Mouse (Mus musculus) limb, embryonic 14.5 days (tissue): ENCODE results near the gene Smg6. TPM values are rescaled to one million over a fixed set of nuclear protein-coding genes. Genes with fewer than 3 reads are reported as not detected.

Experiments
- ATAC-seq: fragments of 200-750 bp; cut with Nextera tagmentation; 2 replicates; pipeline ENCODE4 v1.8.0; 2017; ENCODE audit warnings: low read depth, moderate number of reproducible peaks, moderate TSS enrichment; ENCODE audit not compliant: low FRiP score
- DNase-seq: peaks from one replicate; pipeline ENCODE4 v3.0.0-alpha.2; 2015; ENCODE audit warnings: low spot score
- H3K27ac ChIP-seq: fragments of 300-500 bp; sonication (generic); replicated peaks from 2 replicates; pipeline ENCODE4 v1.5.1; 2014; ENCODE audit warnings: low read depth, mild to moderate bottlenecking, low read length, moderate library complexity, mixed read lengths
- H3K27me3 ChIP-seq: fragments of 300-500 bp; sonication (generic); 2 replicates; pipeline ENCODE4 v1.6.1; 2014; ENCODE audit warnings: low read length, mixed read lengths; ENCODE audit not compliant: control insufficient read depth, insufficient read depth
- H3K36me3 ChIP-seq: fragments of 300-500 bp; sonication (generic); 2 replicates; pipeline ENCODE4 v1.6.1; 2014; ENCODE audit warnings: mild to moderate bottlenecking, low read length, moderate library complexity, mixed read lengths; ENCODE audit not compliant: control insufficient read depth, insufficient read depth
- H3K4me1 ChIP-seq: fragments of 300-500 bp; sonication (generic); 2 replicates; pipeline ENCODE4 v1.6.1; 2014; ENCODE audit warnings: antibody characterized with exemption, low read length, mixed read lengths; ENCODE audit not compliant: control insufficient read depth, insufficient read depth
- H3K4me2 ChIP-seq: fragments of 300-500 bp; sonication (generic); replicated peaks from 2 replicates; pipeline ENCODE4 v1.6.1; 2014; ENCODE audit warnings: low read depth, mild to moderate bottlenecking, low read length, moderate library complexity; ENCODE audit not compliant: severe bottlenecking
- H3K4me3 ChIP-seq: fragments of 300-500 bp; sonication (generic); replicated peaks from 2 replicates; pipeline ENCODE4 v1.5.1; 2014; ENCODE audit warnings: low read length
- H3K9ac ChIP-seq: fragments of 300-500 bp; sonication (generic); 2 replicates; pipeline ENCODE4 v1.6.1; 2014; ENCODE audit warnings: mild to moderate bottlenecking, low read depth, low read length, moderate library complexity; ENCODE audit not compliant: severe bottlenecking
- H3K9me3 ChIP-seq: fragments of 300-500 bp; sonication (generic); 2 replicates; pipeline ENCODE4 v1.6.1; 2016; ENCODE audit warnings: low read length; ENCODE audit not compliant: control insufficient read depth
- POLR2A ChIP-seq: fragments of 200-500 bp; IDR thresholded peaks from 2 replicates; pipeline ENCODE4 v1.8.0; 2012; ENCODE audit warnings: inconsistent platforms, mild to moderate bottlenecking, moderate library complexity, borderline replicate concordance; ENCODE audit not compliant: insufficient read depth, insufficient read length; ENCODE audit errors: extremely low read depth
- WGBS: fragments of 180-500 bp; shearing (Covaris S2); extraction: QIAGEN DNeasy Blood & Tissue Kit; methylation state at CpG from one replicate; pipeline ENCODE4 v1.1.7; 2014; 5-methylcytosine and 5-hydroxymethylcytosine counted together
- polyA plus RNA-seq, 2 experiments: library from polyadenylated mRNA; depleted of rRNA in 1 of 2; stranded (reverse) in 1 of 2; unstranded in 1 of 2; fragments of >200 nt; fragmentation: Nextera tagmentation in 1 of 2; extraction: Ambion mirVana in 1 of 2; gene quantifications; 2 replicates each; pipeline versions ENCODE4 v1.2.1 to v1.2.3; 2012 to 2014

The Smg6 gene
- polyA plus RNA-seq, 2 experiments = 16.0 to 36.5 TPM

- ATAC-seq (no peak), DNase-seq (no peak)
- no peak for TF ChIP-seq POLR2A
- H3K4me1 ChIP-seq = 0 out of 2 replicates have a peak, but pooled peaks cover 11% of the 10 kb centered on the region
- no peak overlapping the region for H3K4me2 ChIP-seq
- no peaks in the 10 kb centered on the region for H3K9me3 ChIP-seq
- 0 out of 2 replicates have a peak, but pooled peaks cover 9% of the 10 kb centered on the region for H3K36me3 ChIP-seq
- H3K27ac ChIP-seq = no peak overlapping the region; the same call in 1 of the 2 replicates
- no peak overlapping the region for H3K9ac ChIP-seq
- WGBS = 79% methylated on average over 2 of the region's 2 CpGs
- H3K4me3 ChIP-seq = no peak overlapping the region
- no peaks in the 10 kb centered on the region for H3K27me3 ChIP-seq
Measured at GRCm38 (mm10) chr11:74959501-74959900, 33.9 kb downstream of the Smg6 start.

GRCm38 (mm10) chr11:74960031-74960551 is 34.5 kb downstream of the Smg6 start:
- no peak overlapping the region for H3K9ac ChIP-seq
- H3K36me3 ChIP-seq = 0 out of 2 replicates have a peak, but pooled peaks cover 9% of the 10 kb centered on the region
- H3K4me3 ChIP-seq = no peak overlapping the region
- no peak overlapping the region for H3K4me2 ChIP-seq
- DNase-seq = no peak
- ATAC-seq = no peak
- H3K4me1 ChIP-seq = 0 out of 2 replicates have a peak, but pooled peaks cover 11% of the 10 kb centered on the region
- no peaks in the 10 kb centered on the region for H3K9me3 ChIP-seq
- H3K27me3 ChIP-seq = no peaks in the 10 kb centered on the region
- 94% methylated on average over 9 of the region's 9 CpGs for WGBS
- no peak for TF ChIP-seq POLR2A
- no peak overlapping the region; the same call in 1 of the 2 replicates for H3K27ac ChIP-seq

GRCm38 (mm10) chr11:74961953-74962352 is 36.3 kb downstream of the Smg6 start:
- Histone ChIP-seq H3K27me3 (no peaks in the 10 kb centered on the region), H3K4me2 (no peak overlapping the region), H3K4me1 (0 out of 2 replicates have a peak, but pooled peaks cover 11% of the 10 kb centered on the region), H3K4me3 (no peak overlapping the region), H3K27ac (no peak overlapping the region), H3K9me3 (no peaks in the 10 kb centered on the region), H3K36me3 (peaks cover 10% of the 10 kb centered on the region), H3K9ac (no peak overlapping the region)
- ATAC-seq (no peak), DNase-seq (no peak)
- no peak for TF ChIP-seq POLR2A

DNA sequence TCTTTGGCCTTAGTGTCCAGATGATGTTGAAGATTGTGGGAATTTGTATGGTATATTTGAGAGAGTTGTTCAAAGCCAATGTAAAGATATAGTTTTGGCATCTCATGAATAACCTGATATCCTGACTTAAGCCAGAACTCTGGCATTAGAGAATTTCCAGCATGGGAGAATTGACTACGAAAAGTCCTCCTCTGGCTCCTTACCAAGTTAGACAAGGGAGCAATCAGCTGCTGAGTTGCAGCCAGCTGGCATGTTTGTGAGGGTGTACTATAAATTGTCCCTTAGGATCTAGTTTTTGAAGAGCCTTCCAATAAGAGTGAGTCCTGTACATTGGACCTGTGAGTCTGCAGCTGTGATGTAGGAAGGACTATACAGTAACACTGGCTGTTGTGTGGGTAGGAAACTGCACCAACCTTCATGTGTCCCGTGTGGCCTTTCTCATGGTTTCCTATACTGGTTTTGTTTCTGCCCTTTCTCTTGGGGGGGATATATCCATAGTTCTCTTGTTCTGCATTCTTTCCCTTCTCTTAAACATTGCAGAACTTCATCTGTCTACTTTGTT is 37.3 kb downstream of the Smg6 start:
- DNase-seq (peak; percentile 66), ATAC-seq (peak; percentile 80)
- Histone ChIP-seq H3K9ac (no peak overlapping the region), H3K9me3 (no peaks in the 10 kb centered on the region), H3K36me3 (peaks cover 5% of the 10 kb centered on the region), H3K27ac (0 out of 2 replicates have a peak overlapping the region, but pooled peaks have one; percentile 19), H3K4me3 (no peak overlapping the region), H3K4me2 (no peak overlapping the region), H3K4me1 (0 out of 2 replicates have a peak, but pooled peaks cover 11% of the 10 kb centered on the region), H3K27me3 (no peaks in the 10 kb centered on the region)
- whole genome bisulfite sequencing = 45% methylated on average over 2 of the region's 2 CpGs
- no peak for TF ChIP-seq POLR2A

- no peak for ATAC-seq
- no peak for TF ChIP-seq POLR2A
- Histone ChIP-seq H3K4me2 (no peak overlapping the region), H3K27me3 (no peaks in the 10 kb centered on the region), H3K27ac (no peak overlapping the region), H3K4me3 (no peak overlapping the region), H3K4me1 (0 out of 2 replicates have a peak, but pooled peaks cover 11% of the 10 kb centered on the region), H3K36me3 (peaks cover 4% of the 10 kb centered on the region), H3K9ac (no peak overlapping the region), H3K9me3 (no peaks in the 10 kb centered on the region)
- DNase-seq = no peak
- 92% methylated on average over 3 of the region's 3 CpGs for WGBS
Measured at GRCm38 (mm10) chr11:74965516-74965915, 39.9 kb downstream of the Smg6 start.
